In genomic region chr2:80717979-80718378, GRCm38 (mm10) we compare ENCODE assay signal across 21 mouse cellular contexts.
DNase-seq lines count a peak whose midpoint lies in the region; ATAC-seq and TF ChIP-seq lines count a peak whose summit lies in the region.
"Had no signal": no experiment of that assay in that cellular context is flagged by ENCODE, and none has a peak within 500 bp of the region (broad histone marks: within the 10 kb centered on the region; RNA-seq: fewer than 3 reads in every experiment).

No protein-coding gene starts in this region.

- no peaks in the 10 kb centered on the region for H3K27me3 ChIP-seq in embryonic facial prominence, embryonic 11.5 days (ENCODE audit: control insufficient read depth, insufficient read depth, low read length)
- H3K27me3 ChIP-seq in embryonic facial prominence, embryonic 10.5 days (replicated peaks; ENCODE audit: low read depth, poor library complexity, severe bottlenecking): no peaks in the 10 kb centered on the region
- no peaks in the 10 kb centered on the region for H3K27me3 ChIP-seq in kidney, postnatal 0 days (ENCODE audit: insufficient read depth, low read length)
- H3K27me3 ChIP-seq in embryonic facial prominence, embryonic 14.5 days (replicated peaks; ENCODE audit: control insufficient read depth, insufficient read depth, low read length): no peaks in the 10 kb centered on the region
- H3K27me3 ChIP-seq in hindbrain, embryonic 11.5 days (ENCODE audit: control insufficient read depth, insufficient read depth, low read length): no peaks in the 10 kb centered on the region
- H3K27me3 ChIP-seq in hindbrain, postnatal 0 days (ENCODE audit: insufficient read depth, low read length): no peaks in the 10 kb centered on the region
- H3K27me3 ChIP-seq: embryonic facial prominence, embryonic 12.5 days; forebrain, embryonic 15.5 days; heart, embryonic 15.5 days; hindbrain, embryonic 15.5 days; limb, embryonic 15.5 days; liver, embryonic 15.5 days; midbrain, embryonic 13.5 days; neural tube, embryonic 12.5 days had no signal

- H3K27ac ChIP-seq in embryonic facial prominence, embryonic 11.5 days (replicated peaks; ENCODE audit: low read depth, low read length): no peak overlapping the region
- H3K27ac ChIP-seq in embryonic facial prominence, embryonic 10.5 days (replicated peaks): no peak overlapping the region
- no peak overlapping the region for H3K27ac ChIP-seq in kidney, postnatal 0 days
- H3K27ac ChIP-seq in embryonic facial prominence, embryonic 14.5 days (replicated peaks; ENCODE audit: low read depth, low read length): no peak overlapping the region
- no peak overlapping the region for H3K27ac ChIP-seq in hindbrain, embryonic 11.5 days (ENCODE audit: low read depth, low read length)
- no peak overlapping the region for H3K27ac ChIP-seq in hindbrain, postnatal 0 days
- H3K27ac ChIP-seq: embryonic facial prominence, embryonic 12.5 days; forebrain, embryonic 15.5 days; heart, embryonic 15.5 days; hindbrain, embryonic 15.5 days; limb, embryonic 15.5 days; liver, embryonic 15.5 days; midbrain, embryonic 13.5 days; neural tube, embryonic 12.5 days had no signal

- peak; percentile 23 for DNase-seq in embryonic facial prominence, embryonic 11.5 days (ENCODE audit: low spot score)
- no peak for DNase-seq in embryonic facial prominence, embryonic 10.5 days (ENCODE audit: low spot score)
- DNase-seq in kidney, postnatal 0 days (ENCODE audit: low spot score): peak; percentile 61
- no peak for DNase-seq in kidney, postnatal 14 days
- peak; percentile 20 for DNase-seq in embryonic facial prominence, embryonic 14.5 days (ENCODE audit: low spot score)
- DNase-seq in hindbrain, embryonic 11.5 days (ENCODE audit: low spot score): no peak
- no peak for DNase-seq in hindbrain, postnatal 0 days (ENCODE audit: low spot score)
- DNase-seq: cerebellum, adult 18-20 months; cerebellum, postnatal 25 days; gastrocnemius, postnatal 25 days; kidney, adult 11 months; right cerebral cortex, adult 18-20 months; thymus, postnatal 25 days had no signal

- no peak overlapping the region for H3K4me2 ChIP-seq in embryonic facial prominence, embryonic 11.5 days (ENCODE audit: low read depth, low read length)
- H3K4me2 ChIP-seq in kidney, postnatal 0 days (ENCODE audit: low read length): no peak overlapping the region
- no peak overlapping the region for H3K4me2 ChIP-seq in embryonic facial prominence, embryonic 14.5 days (ENCODE audit: low read depth, low read length)
- no peak overlapping the region for H3K4me2 ChIP-seq in hindbrain, embryonic 11.5 days (replicated peaks; ENCODE audit: low read depth, low read length)
- no peak overlapping the region for H3K4me2 ChIP-seq in hindbrain, postnatal 0 days (ENCODE audit: low read depth, low read length)
- H3K4me2 ChIP-seq: embryonic facial prominence, embryonic 12.5 days; forebrain, embryonic 15.5 days; heart, embryonic 15.5 days; hindbrain, embryonic 15.5 days; limb, embryonic 15.5 days; liver, embryonic 15.5 days; midbrain, embryonic 13.5 days; neural tube, embryonic 12.5 days had no signal

- no peak overlapping the region for H3K4me3 ChIP-seq in embryonic facial prominence, embryonic 11.5 days (ENCODE audit: low read depth, low read length)
- H3K4me3 ChIP-seq in embryonic facial prominence, embryonic 10.5 days: no peak overlapping the region
- H3K4me3 ChIP-seq in kidney, postnatal 0 days (replicated peaks; ENCODE audit: low read depth, low read length): no peak overlapping the region
- H3K4me3 ChIP-seq in embryonic facial prominence, embryonic 14.5 days (ENCODE audit: low read depth, low read length): no peak overlapping the region
- no peak overlapping the region for H3K4me3 ChIP-seq in hindbrain, embryonic 11.5 days (ENCODE audit: low read depth, low read length)
- H3K4me3 ChIP-seq in hindbrain, postnatal 0 days (ENCODE audit: low read length): no peak overlapping the region
- H3K4me3 ChIP-seq: embryonic facial prominence, embryonic 12.5 days; forebrain, embryonic 15.5 days; heart, embryonic 15.5 days; hindbrain, embryonic 15.5 days; limb, embryonic 15.5 days; liver, embryonic 15.5 days; midbrain, embryonic 13.5 days; neural tube, embryonic 12.5 days had no signal

- H3K9me3 ChIP-seq in embryonic facial prominence, embryonic 11.5 days (replicated peaks; ENCODE audit: control insufficient read depth, low read length): no peaks in the 10 kb centered on the region
- H3K9me3 ChIP-seq in embryonic facial prominence, embryonic 10.5 days: no peaks in the 10 kb centered on the region
- H3K9me3 ChIP-seq in kidney, postnatal 0 days (replicated peaks; ENCODE audit: low read length): no peaks in the 10 kb centered on the region
- H3K9me3 ChIP-seq in embryonic facial prominence, embryonic 14.5 days (ENCODE audit: control insufficient read depth, low read length): no peaks in the 10 kb centered on the region
- no peaks in the 10 kb centered on the region for H3K9me3 ChIP-seq in hindbrain, embryonic 11.5 days (ENCODE audit: control insufficient read depth, low read length)
- no peaks in the 10 kb centered on the region for H3K9me3 ChIP-seq in hindbrain, postnatal 0 days (ENCODE audit: low read length)
- H3K9me3 ChIP-seq: embryonic facial prominence, embryonic 12.5 days; forebrain, embryonic 15.5 days; heart, embryonic 15.5 days; hindbrain, embryonic 15.5 days; limb, embryonic 15.5 days; liver, embryonic 15.5 days; midbrain, embryonic 13.5 days; neural tube, embryonic 12.5 days had no signal

- no peaks in the 10 kb centered on the region for H3K36me3 ChIP-seq in embryonic facial prominence, embryonic 11.5 days (replicated peaks; ENCODE audit: control insufficient read depth, insufficient read depth, low read depth, low read length)
- H3K36me3 ChIP-seq in embryonic facial prominence, embryonic 10.5 days (replicated peaks): no peaks in the 10 kb centered on the region
- no peaks in the 10 kb centered on the region for H3K36me3 ChIP-seq in kidney, postnatal 0 days (ENCODE audit: insufficient read depth, low read length)
- H3K36me3 ChIP-seq in embryonic facial prominence, embryonic 14.5 days (ENCODE audit: control insufficient read depth, insufficient read depth, low read length): no peaks in the 10 kb centered on the region
- H3K36me3 ChIP-seq in hindbrain, embryonic 11.5 days (ENCODE audit: control insufficient read depth, insufficient read depth, low read length): no peaks in the 10 kb centered on the region
- no peaks in the 10 kb centered on the region for H3K36me3 ChIP-seq in hindbrain, postnatal 0 days (ENCODE audit: insufficient read depth, low read length)
- H3K36me3 ChIP-seq: embryonic facial prominence, embryonic 12.5 days; forebrain, embryonic 15.5 days; heart, embryonic 15.5 days; hindbrain, embryonic 15.5 days; limb, embryonic 15.5 days; liver, embryonic 15.5 days; midbrain, embryonic 13.5 days; neural tube, embryonic 12.5 days had no signal

- no peak for ATAC-seq in embryonic facial prominence, embryonic 11.5 days (replicated peaks; ENCODE audit: insufficient number of reproducible peaks, low FRiP score, low TSS enrichment, low read depth)
- ATAC-seq in kidney, postnatal 0 days (replicated peaks; ENCODE audit: low FRiP score, low read depth): no peak
- no peak for ATAC-seq in embryonic facial prominence, embryonic 14.5 days (ENCODE audit: low read depth)
- ATAC-seq in hindbrain, embryonic 11.5 days (ENCODE audit: low FRiP score): no peak
- ATAC-seq in hindbrain, postnatal 0 days: no peak
- ATAC-seq: forebrain, embryonic 15.5 days; midbrain, embryonic 13.5 days had no signal

- H3K9ac ChIP-seq in embryonic facial prominence, embryonic 11.5 days (replicated peaks; ENCODE audit: low read length): no peak overlapping the region
- H3K9ac ChIP-seq in kidney, postnatal 0 days (ENCODE audit: low read depth, low read length): no peak overlapping the region
- no peak overlapping the region for H3K9ac ChIP-seq in embryonic facial prominence, embryonic 14.5 days (ENCODE audit: low read depth, low read length)
- no peak overlapping the region for H3K9ac ChIP-seq in hindbrain, embryonic 11.5 days (ENCODE audit: low read depth, low read length)
- H3K9ac ChIP-seq in hindbrain, postnatal 0 days (replicated peaks; ENCODE audit: low read length): no peak overlapping the region
- H3K9ac ChIP-seq: embryonic facial prominence, embryonic 12.5 days; forebrain, embryonic 15.5 days; heart, embryonic 15.5 days; hindbrain, embryonic 15.5 days; limb, embryonic 15.5 days; liver, embryonic 15.5 days; midbrain, embryonic 13.5 days; neural tube, embryonic 12.5 days had no signal

- no peaks in the 10 kb centered on the region for H3K4me1 ChIP-seq in embryonic facial prominence, embryonic 11.5 days (ENCODE audit: control insufficient read depth, insufficient read depth, low read length)
- H3K4me1 ChIP-seq in embryonic facial prominence, embryonic 10.5 days: no peaks in the 10 kb centered on the region
- no peaks in the 10 kb centered on the region for H3K4me1 ChIP-seq in kidney, postnatal 0 days (replicated peaks; ENCODE audit: insufficient read depth, low read length)
- no peaks in the 10 kb centered on the region for H3K4me1 ChIP-seq in embryonic facial prominence, embryonic 14.5 days (ENCODE audit: control insufficient read depth, insufficient read depth, low read length)
- H3K4me1 ChIP-seq in hindbrain, embryonic 11.5 days (replicated peaks; ENCODE audit: control insufficient read depth, insufficient read depth, low read length): no peaks in the 10 kb centered on the region
- H3K4me1 ChIP-seq in hindbrain, postnatal 0 days (ENCODE audit: insufficient read depth, low read length): no peaks in the 10 kb centered on the region
- H3K4me1 ChIP-seq: embryonic facial prominence, embryonic 12.5 days; forebrain, embryonic 15.5 days; heart, embryonic 15.5 days; hindbrain, embryonic 15.5 days; limb, embryonic 15.5 days; liver, embryonic 15.5 days; midbrain, embryonic 13.5 days; neural tube, embryonic 12.5 days had no signal

- no peak for TF ChIP-seq CTCF in kidney, postnatal 0 days (IDR thresholded peaks at IDR 0.05; ENCODE audit: low read depth)
- TF ChIP-seq CTCF in hindbrain, postnatal 0 days (IDR thresholded peaks at IDR 0.05; ENCODE audit: low read depth): no peak

- WGBS in embryonic facial prominence, embryonic 11.5 days: 60% methylated on average over 2 of the region's 2 CpGs
- WGBS in embryonic facial prominence, embryonic 10.5 days: 67% methylated on average over 2 of the region's 2 CpGs
- WGBS in kidney, postnatal 0 days: 43% methylated on average over 2 of the region's 2 CpGs
- 50% methylated on average over 2 of the region's 2 CpGs for WGBS in embryonic facial prominence, embryonic 14.5 days
- 74% methylated on average over 2 of the region's 2 CpGs for WGBS in hindbrain, embryonic 11.5 days
- 64% methylated on average over 2 of the region's 2 CpGs for WGBS in hindbrain, postnatal 0 days

Comparison
In these comparisons a context has a peak if more than half of its experiments do, and no peak if none do; other contexts are left out.
1. DNase-seq: peak in embryonic facial prominence, embryonic 11.5 days (single experiment), kidney, postnatal 0 days (single experiment) and embryonic facial prominence, embryonic 14.5 days (single experiment); none in embryonic facial prominence, embryonic 10.5 days (single experiment), kidney, postnatal 14 days (single experiment), hindbrain, embryonic 11.5 days (single experiment) and hindbrain, postnatal 0 days (single experiment).